10 mouse cellular contexts compared by ENCODE assay signal in the genomic region with DNA sequence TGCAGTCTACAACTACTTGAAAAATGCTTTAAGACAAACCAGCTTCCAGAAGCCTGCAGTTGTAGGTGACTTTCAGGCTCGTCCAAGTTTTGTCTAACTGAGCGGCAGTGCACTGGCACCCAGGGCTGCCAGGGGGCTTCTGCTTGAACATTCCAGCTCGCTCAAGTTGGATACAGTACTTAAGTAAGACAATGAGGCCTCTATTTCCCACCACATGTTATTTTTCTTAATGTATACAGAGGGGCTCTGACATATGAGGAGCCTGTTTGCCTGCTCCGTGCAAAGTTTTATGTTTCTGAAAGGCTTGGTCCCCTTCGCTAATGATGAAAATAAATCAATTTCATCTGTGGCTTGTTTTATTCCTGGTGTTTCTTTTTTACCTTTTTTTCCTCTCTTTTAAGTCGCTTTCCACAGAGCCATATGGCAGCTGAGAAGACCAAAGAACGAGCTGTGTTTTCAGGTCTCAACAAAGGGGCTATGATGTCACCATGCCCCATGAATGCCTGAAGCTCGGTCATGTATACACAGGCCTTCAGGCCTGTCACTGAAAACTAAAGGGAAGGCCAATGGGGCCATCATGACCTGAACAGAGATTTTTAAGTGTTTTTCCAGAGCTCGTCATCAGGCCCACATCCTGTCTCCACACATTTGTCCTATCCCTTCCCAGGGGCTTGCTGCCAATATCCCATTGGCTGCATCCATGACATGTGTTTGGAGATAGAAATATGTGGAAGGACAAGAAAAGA.
A peak's percentile ranks its signal among the peaks of the same experiment; 100 is the strongest.
DNase-seq lines count a peak whose midpoint lies in the region; ATAC-seq and TF ChIP-seq lines count a peak whose summit lies in the region.
"Had no signal": no experiment of that assay in that cellular context is flagged by ENCODE, and none has a peak within 500 bp of the region (broad histone marks: within the 10 kb centered on the region; RNA-seq: fewer than 3 reads in every experiment).

No protein-coding gene starts in this region.

- peak; percentile 71; the same call in 1 of the 2 replicates for ATAC-seq in kidney, embryonic 14.5 days (ENCODE audit: low FRiP score, low TSS enrichment)
- peak; percentile 93 for ATAC-seq in forebrain, embryonic 14.5 days
- ATAC-seq in limb, embryonic 14.5 days (ENCODE audit: low FRiP score, low read depth), result peak; percentile 80
- ATAC-seq in monocyte, adult 5-6 weeks (replicated peaks; ENCODE audit: insufficient number of reproducible peaks, low FRiP score, low TSS enrichment, poor library complexity, severe bottlenecking), result no peak

- H3K9ac ChIP-seq in kidney, embryonic 14.5 days (ENCODE audit: low read depth, low read length), result no peak overlapping the region
- H3K9ac ChIP-seq in forebrain, embryonic 14.5 days (ENCODE audit: low read length), result no peak overlapping the region
- 0 out of 2 replicates have a peak overlapping the region, but pooled peaks have one; percentile 5 for H3K9ac ChIP-seq in limb, embryonic 14.5 days (ENCODE audit: low read depth, low read length, severe bottlenecking)
- H3K9ac ChIP-seq: heart, embryonic 12.5 days had no signal

- 32% methylated on average over 9 of the region's 9 CpGs for WGBS in kidney, embryonic 14.5 days
- WGBS in forebrain, embryonic 14.5 days, result 6% methylated on average over 9 of the region's 9 CpGs
- WGBS in limb, embryonic 14.5 days, result 22% methylated on average over 9 of the region's 9 CpGs

- H3K4me1 ChIP-seq in kidney, embryonic 14.5 days (ENCODE audit: control insufficient read depth, insufficient read depth, low read length), result no peaks in the 10 kb centered on the region
- H3K4me1 ChIP-seq in forebrain, embryonic 14.5 days (ENCODE audit: control insufficient read depth, insufficient read depth, low read length), result peaks cover 5% of the 10 kb centered on the region; the same call in 1 of the 2 replicates
- H3K4me1 ChIP-seq in limb, embryonic 14.5 days (ENCODE audit: control insufficient read depth, insufficient read depth, low read length), result peaks cover 21% of the 10 kb centered on the region
- H3K4me1 ChIP-seq: heart, embryonic 12.5 days had no signal

- no peaks in the 10 kb centered on the region for H3K27me3 ChIP-seq in kidney, embryonic 14.5 days (ENCODE audit: control insufficient read depth, insufficient read depth, low read length)
- no peaks in the 10 kb centered on the region for H3K27me3 ChIP-seq in forebrain, embryonic 14.5 days (replicated peaks; ENCODE audit: control insufficient read depth, insufficient read depth, low read length)
- H3K27me3 ChIP-seq in limb, embryonic 14.5 days (ENCODE audit: control insufficient read depth, insufficient read depth, low read length), result no peaks in the 10 kb centered on the region
- H3K27me3 ChIP-seq: heart, embryonic 12.5 days had no signal

- H3K36me3 ChIP-seq in kidney, embryonic 14.5 days (ENCODE audit: control insufficient read depth, insufficient read depth, low read length), result no peaks in the 10 kb centered on the region
- H3K36me3 ChIP-seq in forebrain, embryonic 14.5 days (ENCODE audit: control insufficient read depth, insufficient read depth, low read length), result no peaks in the 10 kb centered on the region
- H3K36me3 ChIP-seq in limb, embryonic 14.5 days (ENCODE audit: control insufficient read depth, insufficient read depth, low read length), result no peaks in the 10 kb centered on the region
- H3K36me3 ChIP-seq: heart, embryonic 12.5 days had no signal

- no peak overlapping the region for H3K4me2 ChIP-seq in kidney, embryonic 14.5 days (replicated peaks; ENCODE audit: low read depth, low read length)
- H3K4me2 ChIP-seq in forebrain, embryonic 14.5 days (ENCODE audit: low read length), result no peak overlapping the region
- H3K4me2 ChIP-seq in limb, embryonic 14.5 days (replicated peaks; ENCODE audit: low read depth, low read length, severe bottlenecking), result no peak overlapping the region
- H3K4me2 ChIP-seq: heart, embryonic 12.5 days had no signal

- H3K27ac ChIP-seq in kidney, embryonic 14.5 days (ENCODE audit: low read depth, low read length), result no peak overlapping the region
- H3K27ac ChIP-seq in forebrain, embryonic 14.5 days (ENCODE audit: low read depth, low read length), result peak overlapping the region; percentile 21; the same call in 1 of the 2 replicates
- H3K27ac ChIP-seq in limb, embryonic 14.5 days (replicated peaks; ENCODE audit: low read depth, low read length), result peak overlapping the region; percentile 80

- H3K9me3 ChIP-seq in kidney, embryonic 14.5 days (ENCODE audit: control insufficient read depth, low read length), result no peaks in the 10 kb centered on the region
- H3K9me3 ChIP-seq in forebrain, embryonic 14.5 days (replicated peaks; ENCODE audit: control insufficient read depth, low read length), result no peaks in the 10 kb centered on the region
- H3K9me3 ChIP-seq in limb, embryonic 14.5 days (ENCODE audit: control insufficient read depth, low read length), result no peaks in the 10 kb centered on the region
- H3K9me3 ChIP-seq: heart, embryonic 12.5 days had no signal

- no peak for DNase-seq in kidney, postnatal 25 days
- DNase-seq in embryo, embryonic 10 days (ENCODE audit: low spot score), result peak; percentile 65
- peak; percentile 77 for DNase-seq in forebrain, embryonic 14.5 days (ENCODE audit: low spot score)
- DNase-seq in limb, embryonic 14.5 days (ENCODE audit: low spot score), result peak; percentile 56
- no peak for DNase-seq in spleen, postnatal 10 days (ENCODE audit: low spot score in 2 of 2)
- no peak for DNase-seq in spleen, postnatal 14 days (ENCODE audit: low spot score in 2 of 2)
- DNase-seq: kidney, adult 8-10 months had no signal

- H3K4me3 ChIP-seq in kidney, embryonic 14.5 days (ENCODE audit: low read length), result no peak overlapping the region
- H3K4me3 ChIP-seq in forebrain, embryonic 14.5 days (ENCODE audit: low read depth, low read length), result no peak overlapping the region
- no peak overlapping the region for H3K4me3 ChIP-seq in limb, embryonic 14.5 days (replicated peaks; ENCODE audit: low read length)
- H3K4me3 ChIP-seq: heart, embryonic 12.5 days had no signal

- TF ChIP-seq POLR2A in limb, embryonic 14.5 days (IDR thresholded peaks at IDR 0.05; ENCODE audit: borderline replicate concordance, extremely low read depth, insufficient read depth, insufficient read length), result no peak

Comparison
In these comparisons a context has a peak if more than half of its experiments do, and no peak if none do; other contexts are left out.
1. DNase-seq: peak in embryo, embryonic 10 days (single experiment), forebrain, embryonic 14.5 days (single experiment) and limb, embryonic 14.5 days (single experiment); none in kidney, postnatal 25 days (0 of 2), spleen, postnatal 10 days (0 of 2) and spleen, postnatal 14 days (0 of 2).